Mouse (Mus musculus) CD4-positive, CD25-positive, alpha-beta regulatory T cell, adult 9 weeks (primary cell): ENCODE data around the gene P2ry10b. TPM values are rescaled to one million over a fixed set of nuclear protein-coding genes. Genes with fewer than 3 reads are reported as not detected.

Experiments
- polyA plus RNA-seq: library from polyadenylated mRNA; unstranded; fragments of 100-300 nt; shearing (Covaris generic); gene quantifications from one replicate; pipeline ENCODE4 v1.2.1, GENCODE M21; 2017

The P2ry10b gene
- polyA plus RNA-seq: 5.8 TPM

GRCm38 (mm10) chrX:107148681-107149080 lies at the start of gene P2ry10b:
Gene P2ry10b, plus strand, starts transcription at chrX:107148927.

Other genes with a start within 250 kb of the P2ry10b start
- not detected for gene Lpar4, start 228.3 kb upstream of the P2ry10b start, polyA plus RNA-seq
- 75.4 TPM for gene P2ry10, start 60.4 kb upstream of the P2ry10b start, polyA plus RNA-seq
- 94.8 TPM for gene Gpr174, start 107.0 kb downstream of the P2ry10b start, polyA plus RNA-seq